Mouse (Mus musculus) left cerebral cortex, adult 11 months (tissue): Measurements from ENCODE around the gene Tyro3.

Source experiments
- DNase-seq: peaks from one replicate; pipeline ENCODE4 v3.0.0; 2022; ENCODE audit warnings: low spot score

Gene Tyro3

GRCm38 (mm10) chr2:119857341-119857740, 59.8 kb downstream of the Tyro3 start:
- no peak for DNase-seq

GRCm38 (mm10) chr2:119864484-119864883, 67.0 kb downstream of the Tyro3 start:
- DNase-seq = no peak
